Mouse (Mus musculus) duodenum, adult 2 months (tissue): ENCODE measurements around the gene Zfp213. TPM values are rescaled to one million over a fixed set of nuclear protein-coding genes. Genes with fewer than 3 reads are reported as not detected.

Source experiments
- polyA plus RNA-seq: library from polyadenylated mRNA; depleted of rRNA; stranded (reverse); fragments of >200 nt; gene quantifications from 2 replicates; pipeline ENCODE4 v1.2.3, GENCODE M21; 2012; ENCODE audit warnings: low replicate concordance; rRNA removed

Zfp213 gene
- polyA plus RNA-seq, result 12.0 and 13.1 TPM in 2 replicates

DNA sequence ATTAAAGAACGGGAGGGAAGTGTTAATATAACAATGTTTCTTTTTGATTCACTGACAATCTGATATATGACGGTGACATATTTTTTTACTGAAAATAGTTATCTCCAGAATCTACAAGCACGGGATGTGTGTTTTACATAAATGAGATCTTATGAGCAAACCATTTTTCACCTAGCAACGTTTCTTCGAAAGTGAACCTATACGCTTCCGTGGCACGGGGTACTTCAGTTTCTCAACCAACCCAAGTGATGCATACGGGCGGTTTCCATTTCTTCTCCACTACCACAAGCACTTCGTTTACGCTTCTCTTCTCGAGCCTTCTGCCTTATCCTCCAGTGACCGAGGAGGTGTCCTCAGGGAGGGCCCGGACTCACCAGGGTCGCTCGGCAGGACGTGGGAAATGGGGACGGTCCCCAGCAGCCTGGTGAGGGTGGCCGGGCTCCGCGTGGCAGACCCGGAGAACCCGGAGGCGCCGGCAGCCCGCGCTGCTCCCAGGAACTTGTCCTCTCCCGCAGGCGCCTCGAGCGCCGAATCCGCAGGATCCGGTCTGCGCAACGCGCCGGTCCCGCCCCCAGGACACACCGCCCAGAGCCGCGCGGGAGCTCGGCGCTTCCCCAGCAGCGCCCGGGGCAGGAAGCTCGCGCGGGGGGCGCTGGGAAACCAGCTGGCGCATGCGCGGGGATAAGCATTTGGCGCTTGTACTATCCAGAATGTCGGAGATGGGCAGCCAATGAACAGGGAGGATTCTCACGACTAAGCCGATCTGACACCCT, at the start of gene Zfp213:
TSS of gene Zfp213 (minus strand) at position 644 of the 773 bp plus-strand sequence.

DNA sequence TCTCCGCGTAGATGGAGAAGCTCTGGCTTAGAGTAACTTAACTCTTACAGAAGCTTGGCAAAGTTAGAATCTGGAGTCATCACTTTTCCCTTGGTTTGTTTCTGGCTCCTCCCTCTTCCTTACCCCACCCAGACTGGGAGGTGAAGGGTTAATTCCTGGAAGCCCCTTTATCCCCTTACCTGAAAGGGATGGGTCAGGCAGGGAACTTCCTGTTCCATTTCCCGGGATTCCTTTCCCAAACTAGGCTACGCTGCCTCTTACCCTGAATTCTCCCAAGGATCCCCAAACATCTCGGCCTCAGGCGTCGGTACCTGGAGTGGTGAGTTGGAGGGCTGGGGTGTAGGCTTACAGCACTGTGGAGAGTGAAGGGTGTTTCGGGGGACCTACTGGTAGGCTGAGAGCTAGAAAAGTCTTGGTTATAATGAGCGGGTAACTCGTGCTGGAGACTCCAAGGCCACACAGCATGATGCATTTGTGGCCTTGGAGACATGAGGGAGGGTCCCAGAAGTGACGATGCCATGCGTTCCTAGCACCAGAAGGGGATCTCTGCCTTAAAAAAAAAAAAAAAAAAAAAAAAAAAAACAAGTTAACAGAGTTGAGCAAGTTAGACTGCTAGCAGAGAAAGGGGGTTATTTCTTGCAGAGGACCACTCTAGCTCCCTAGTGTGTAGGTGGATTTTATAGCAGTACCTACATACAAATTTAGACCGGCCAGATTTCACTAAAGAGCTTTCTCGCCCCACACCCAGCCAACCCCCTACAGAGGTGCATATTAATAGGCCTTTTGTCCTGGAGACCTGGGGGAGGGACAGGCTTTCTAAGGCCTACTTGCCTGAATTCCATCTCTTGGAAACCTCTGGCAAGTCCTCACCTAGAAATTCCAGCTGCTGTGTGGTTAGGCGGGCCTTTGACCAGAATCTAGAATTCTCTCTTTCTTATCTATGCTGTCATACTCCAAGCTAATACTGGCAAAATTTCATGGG, 36.9 kb upstream of the Zfp213 start, which contains the start of gene Zscan10:
TSS of gene Zscan10 (plus strand) at position 216 of the 982 bp plus-strand sequence.

GRCm38 (mm10) chr17:23598582-23599552, 34.8 kb upstream of the Zfp213 start, which contains the start of gene Zfp13:
Zfp13 (minus strand) TSS chr17:23599487.

Other genes starting within 250 kb of the Zfp213 start
- gene Vmn2r115, start 220.5 kb downstream of the Zfp213 start, polyA plus RNA-seq, result not detected in 2 replicates
- gene Vmn2r116, start 179.6 kb downstream of the Zfp213 start, polyA plus RNA-seq, result not detected in 2 replicates
- not detected in 2 replicates for gene Vmn2r117, start 84.5 kb downstream of the Zfp213 start, polyA plus RNA-seq
- gene Zfp13, start 35.2 kb upstream of the Zfp213 start, polyA plus RNA-seq, result 6.5 and 13.2 TPM in 2 replicates
- gene Zscan10, start 36.6 kb upstream of the Zfp213 start, polyA plus RNA-seq, result not detected in 2 replicates
- gene Mmp25, start 81.0 kb upstream of the Zfp213 start, polyA plus RNA-seq, result 0.81 and 1.5 TPM in 2 replicates
- 5.3 and 6.5 TPM in 2 replicates for gene Bicdl2, start 96.3 kb upstream of the Zfp213 start, polyA plus RNA-seq
- gene Hcfc1r1, start 109.4 kb upstream of the Zfp213 start, polyA plus RNA-seq, result 423 and 457 TPM in 2 replicates
- gene Thoc6, start 109.6 kb upstream of the Zfp213 start, polyA plus RNA-seq, result 22.7 and 23.3 TPM in 2 replicates
- 16.8 and 17.2 TPM in 2 replicates for gene Tnfrsf12a, start 113.2 kb upstream of the Zfp213 start, polyA plus RNA-seq
- gene Cldn6, start 115.0 kb upstream of the Zfp213 start, polyA plus RNA-seq, result 0.44 and 1.2 TPM in 2 replicates
- gene Cldn9, start 119.8 kb upstream of the Zfp213 start, polyA plus RNA-seq, result 0.14 and 0.55 TPM in 2 replicates
- gene 1520401A03Rik, start 158.5 kb upstream of the Zfp213 start, polyA plus RNA-seq, result 0.05 and 0.09 TPM in 2 replicates
- gene Pkmyt1, start 162.1 kb upstream of the Zfp213 start, polyA plus RNA-seq, result 58.5 and 61.5 TPM in 2 replicates
- gene Paqr4, start 176.6 kb upstream of the Zfp213 start, polyA plus RNA-seq, result 144 and 151 TPM in 2 replicates
- gene Kremen2, start 181.6 kb upstream of the Zfp213 start, polyA plus RNA-seq, result 5.0 and 7.8 TPM in 2 replicates
- 15.9 and 34.2 TPM in 2 replicates for gene Flywch1, start 207.4 kb upstream of the Zfp213 start, polyA plus RNA-seq
- gene Flywch2, start 221.8 kb upstream of the Zfp213 start, polyA plus RNA-seq, result 3.8 and 6.0 TPM in 2 replicates
- gene Srrm2, start 226.3 kb upstream of the Zfp213 start, polyA plus RNA-seq, result 340 and 451 TPM in 2 replicates